Mouse (Mus musculus) heart, adult 2 months (tissue): ENCODE data around the gene Gfap.

Experiments
- CTCF ChIP-seq: fragments of 200-600 bp; IDR thresholded peaks from 2 replicates; pipeline ENCODE4 v1.8.1; 2022; ENCODE audit warnings: antibody characterized with exemption, mild to moderate bottlenecking, moderate library complexity
- EP300 ChIP-seq: fragments of 200-500 bp; IDR thresholded peaks from 2 replicates; pipeline ENCODE4 v1.6.1; 2011; ENCODE audit warnings: low read depth, low read length, control low read depth; ENCODE audit not compliant: insufficient read depth

- no peak for TF ChIP-seq EP300
- TF ChIP-seq CTCF: 0 out of 2 replicates have a peak, but pooled peaks have one; percentile 17
Measured at GRCm38 (mm10) chr11:102925351-102925717, 24.6 kb upstream of the Gfap start.
